ENCODE assay signal across 10 mouse cellular contexts in genomic region chr3:108081681-108082080, GRCm38 (mm10). TPM values are rescaled to one million over a fixed set of nuclear protein-coding genes. Genes with fewer than 3 reads are reported as not detected.
A peak's percentile ranks its signal among the peaks of the same experiment; 100 is the strongest.
DNase-seq lines count a peak whose midpoint lies in the region; ATAC-seq and TF ChIP-seq lines count a peak whose summit lies in the region.
"Had no signal": no experiment of that assay in that cellular context is flagged by ENCODE, and none has a peak within 500 bp of the region (broad histone marks: within the 10 kb centered on the region; RNA-seq: fewer than 3 reads in every experiment).

No protein-coding gene starts in this region.

- TF ChIP-seq CTCF in forebrain, postnatal 0 days (IDR thresholded peaks at IDR 0.05; ENCODE audit: low read depth): no peak

- H3K27me3 ChIP-seq in forebrain, postnatal 0 days (ENCODE audit: insufficient read depth, low read length): no peaks in the 10 kb centered on the region
- H3K27me3 ChIP-seq in forebrain, embryonic 15.5 days: no peaks in the 10 kb centered on the region
- no peaks in the 10 kb centered on the region for H3K27me3 ChIP-seq in liver, embryonic 11.5 days (replicated peaks; ENCODE audit: control insufficient read depth, insufficient read depth, low read length)
- no peaks in the 10 kb centered on the region for H3K27me3 ChIP-seq in liver, embryonic 15.5 days
- no peaks in the 10 kb centered on the region for H3K27me3 ChIP-seq in stomach, embryonic 16.5 days (ENCODE audit: control insufficient read depth, insufficient read depth, low read length)

- 51% methylated on average over 4 of the region's 4 CpGs for WGBS in forebrain, postnatal 0 days
- 55% methylated on average over 4 of the region's 4 CpGs for WGBS in forebrain, embryonic 15.5 days
- 81% methylated on average over 4 of the region's 4 CpGs for WGBS in liver, embryonic 11.5 days
- 80% methylated on average over 4 of the region's 4 CpGs for WGBS in liver, embryonic 15.5 days (ENCODE audit: insufficient replicate concordance)
- 48% methylated on average over 4 of the region's 4 CpGs for WGBS in stomach, embryonic 16.5 days

- ATAC-seq in forebrain, postnatal 0 days: no peak
- no peak for ATAC-seq in forebrain, embryonic 15.5 days (replicated peaks)
- no peak for ATAC-seq in liver, embryonic 11.5 days (replicated peaks; ENCODE audit: low FRiP score)
- no peak for ATAC-seq in liver, embryonic 15.5 days (ENCODE audit: insufficient read depth)
- ATAC-seq in stomach, embryonic 16.5 days (ENCODE audit: insufficient read depth, low FRiP score): no peak

- H3K27ac ChIP-seq in forebrain, postnatal 0 days (ENCODE audit: low read depth, low read length): 0 out of 2 replicates have a peak overlapping the region, but pooled peaks have one; percentile 4
- H3K27ac ChIP-seq in forebrain, embryonic 15.5 days (replicated peaks): no peak overlapping the region
- peak overlapping the region; percentile 50; the same call in 1 of the 2 replicates for H3K27ac ChIP-seq in liver, embryonic 11.5 days (ENCODE audit: low read depth, low read length)
- H3K27ac ChIP-seq in liver, embryonic 15.5 days (replicated peaks): peak overlapping the region; percentile 90
- H3K27ac ChIP-seq in stomach, embryonic 16.5 days (ENCODE audit: low read length): peak overlapping the region; percentile 38; the same call in 1 of the 2 replicates

- H3K9ac ChIP-seq in forebrain, postnatal 0 days: no peak overlapping the region
- H3K9ac ChIP-seq in forebrain, embryonic 15.5 days (replicated peaks): no peak overlapping the region
- H3K9ac ChIP-seq in liver, embryonic 11.5 days (ENCODE audit: low read depth, low read length): no peak overlapping the region
- peak overlapping the region; percentile 25 for H3K9ac ChIP-seq in liver, embryonic 15.5 days
- H3K9ac ChIP-seq in stomach, embryonic 16.5 days (ENCODE audit: low read length): peak overlapping the region; percentile 57

- no peak for DNase-seq in forebrain, postnatal 0 days
- no peak for DNase-seq in liver, embryonic 11.5 days (ENCODE audit: low spot score)
- DNase-seq in liver: no peak
- DNase-seq in ovary, adult 18-20 months (ENCODE audit: low spot score): no peak
- DNase-seq in lung, postnatal 4 days: no peak
- DNase-seq: cerebellum, adult 18-20 months had no signal

- no peaks in the 10 kb centered on the region for H3K9me3 ChIP-seq in forebrain, postnatal 0 days (ENCODE audit: low read length)
- no peaks in the 10 kb centered on the region for H3K9me3 ChIP-seq in forebrain, embryonic 15.5 days
- H3K9me3 ChIP-seq in liver, embryonic 11.5 days (ENCODE audit: control insufficient read depth, low read length): no peaks in the 10 kb centered on the region
- H3K9me3 ChIP-seq in liver, embryonic 15.5 days (replicated peaks): no peaks in the 10 kb centered on the region
- no peaks in the 10 kb centered on the region for H3K9me3 ChIP-seq in stomach, embryonic 16.5 days (replicated peaks; ENCODE audit: control insufficient read depth, low read length)

- peaks cover 35% of the 10 kb centered on the region for H3K36me3 ChIP-seq in forebrain, postnatal 0 days (ENCODE audit: insufficient read depth)
- peaks cover 17% of the 10 kb centered on the region for H3K36me3 ChIP-seq in forebrain, embryonic 15.5 days
- peaks cover 39% of the 10 kb centered on the region for H3K36me3 ChIP-seq in liver, embryonic 11.5 days (ENCODE audit: control insufficient read depth, insufficient read depth, low read length)
- H3K36me3 ChIP-seq in liver, embryonic 15.5 days (replicated peaks): peaks cover 61% of the 10 kb centered on the region
- peaks cover 16% of the 10 kb centered on the region for H3K36me3 ChIP-seq in stomach, embryonic 16.5 days (ENCODE audit: control insufficient read depth, insufficient read depth, low read length)

- 0 out of 2 replicates have a peak overlapping the region, but pooled peaks have one; percentile 8 for H3K4me2 ChIP-seq in forebrain, postnatal 0 days (ENCODE audit: low read depth)
- H3K4me2 ChIP-seq in forebrain, embryonic 15.5 days (replicated peaks): no peak overlapping the region; the same call in 1 of the 2 replicates
- peak overlapping the region; percentile 83 for H3K4me2 ChIP-seq in liver, embryonic 11.5 days
- H3K4me2 ChIP-seq in liver, embryonic 15.5 days: peak overlapping the region; percentile 97
- H3K4me2 ChIP-seq in stomach, embryonic 16.5 days (ENCODE audit: low read depth, low read length): peak overlapping the region; percentile 25; the same call in 1 of the 2 replicates

- H3K4me1 ChIP-seq in forebrain, postnatal 0 days (ENCODE audit: insufficient read depth): peaks cover 26% of the 10 kb centered on the region
- peaks cover 48% of the 10 kb centered on the region for H3K4me1 ChIP-seq in forebrain, embryonic 15.5 days
- peaks cover 33% of the 10 kb centered on the region for H3K4me1 ChIP-seq in liver, embryonic 11.5 days (replicated peaks; ENCODE audit: control insufficient read depth, insufficient read depth, low read length)
- peaks cover 63% of the 10 kb centered on the region for H3K4me1 ChIP-seq in liver, embryonic 15.5 days (replicated peaks)
- peaks cover 34% of the 10 kb centered on the region for H3K4me1 ChIP-seq in stomach, embryonic 16.5 days (ENCODE audit: control insufficient read depth, insufficient read depth, low read length)

- H3K4me3 ChIP-seq in forebrain, postnatal 0 days (ENCODE audit: low read depth, low read length): no peak overlapping the region
- no peak overlapping the region for H3K4me3 ChIP-seq in forebrain, embryonic 15.5 days
- peak overlapping the region; percentile 92; the same call in 1 of the 2 replicates for H3K4me3 ChIP-seq in liver, embryonic 11.5 days (ENCODE audit: low read depth, low read length)
- H3K4me3 ChIP-seq in liver, embryonic 15.5 days (replicated peaks): no peak overlapping the region
- no peak overlapping the region for H3K4me3 ChIP-seq in stomach, embryonic 16.5 days (replicated peaks; ENCODE audit: low read length)

RNA-seq across cellular contexts. Expression of gene Ampd2, which starts 4.8 kb away (rescaled TPM):
- 46.6 and 48.7 TPM in 2 replicates for total RNA-seq in forebrain, postnatal 0 days (2014; rRNA removed)
- polyA plus RNA-seq in forebrain, postnatal 0 days (2015; fragmentation: Nextera tagmentation; extraction: Ambion mirVana): 38.8 and 47.0 TPM in 2 replicates
- polyA plus RNA-seq in forebrain, embryonic 15.5 days (2015; fragmentation: Nextera tagmentation; extraction: Ambion mirVana): 49.4 and 50.7 TPM in 2 replicates
- polyA plus RNA-seq in liver, embryonic 11.5 days (2014; fragmentation: Nextera tagmentation; extraction: Ambion mirVana): 119 and 123 TPM in 2 replicates
- polyA plus RNA-seq in liver, embryonic 15.5 days (2015; fragmentation: Nextera tagmentation; extraction: Ambion mirVana): 63.7 and 76.6 TPM in 2 replicates
- polyA plus RNA-seq in stomach, embryonic 16.5 days (2015; fragmentation: Nextera tagmentation; extraction: Ambion mirVana): 49.8 and 51.9 TPM in 2 replicates

RNA-seq across cellular contexts. Expression of gene Gnat2, which starts 10.9 kb away (rescaled TPM):
- 0.10 and 0.38 TPM in 2 replicates for total RNA-seq in forebrain, postnatal 0 days (2014; rRNA removed)
- polyA plus RNA-seq in forebrain, postnatal 0 days (2015; fragmentation: Nextera tagmentation; extraction: Ambion mirVana): 0.16 and 0.27 TPM in 2 replicates
- polyA plus RNA-seq in forebrain, embryonic 15.5 days (2015; fragmentation: Nextera tagmentation; extraction: Ambion mirVana): 0.43 and 0.46 TPM in 2 replicates
- polyA plus RNA-seq in liver, embryonic 11.5 days (2014; fragmentation: Nextera tagmentation; extraction: Ambion mirVana): 4.2 and 5.4 TPM in 2 replicates
- 2.7 and 3.8 TPM in 2 replicates for polyA plus RNA-seq in liver, embryonic 15.5 days (2015; fragmentation: Nextera tagmentation; extraction: Ambion mirVana)
- polyA plus RNA-seq in stomach, embryonic 16.5 days (2015; fragmentation: Nextera tagmentation; extraction: Ambion mirVana): 1.3 TPM in 2 replicates
- total RNA-seq: left cerebral cortex, postnatal 14 days had no signal

RNA-seq across cellular contexts. Expression of gene Gstm4, which starts 37.0 kb away (rescaled TPM):
- total RNA-seq in forebrain, postnatal 0 days (2014; rRNA removed): 5.5 and 5.6 TPM in 2 replicates
- 20.7 and 22.9 TPM in 2 replicates for polyA plus RNA-seq in forebrain, postnatal 0 days (2015; fragmentation: Nextera tagmentation; extraction: Ambion mirVana)
- polyA plus RNA-seq in forebrain, embryonic 15.5 days (2015; fragmentation: Nextera tagmentation; extraction: Ambion mirVana): 12.4 and 15.1 TPM in 2 replicates
- polyA plus RNA-seq in liver, embryonic 11.5 days (2014; fragmentation: Nextera tagmentation; extraction: Ambion mirVana): 21.2 and 22.8 TPM in 2 replicates
- polyA plus RNA-seq in liver, embryonic 15.5 days (2015; fragmentation: Nextera tagmentation; extraction: Ambion mirVana): 18.5 and 19.1 TPM in 2 replicates
- polyA plus RNA-seq in stomach, embryonic 16.5 days (2015; fragmentation: Nextera tagmentation; extraction: Ambion mirVana): 26.5 and 29.6 TPM in 2 replicates

Comparison
In these comparisons a context has a peak if more than half of its experiments do, and no peak if none do; other contexts are left out.
1. H3K9ac ChIP-seq: peak in liver, embryonic 15.5 days (single experiment) and stomach, embryonic 16.5 days (single experiment); none in forebrain, postnatal 0 days (single experiment), forebrain, embryonic 15.5 days (single experiment) and liver, embryonic 11.5 days (single experiment).